Mouse (Mus musculus) frontal cortex, adult 2 months (tissue): ENCODE data around the gene Tcp10c. TPM values are rescaled to one million over a fixed set of nuclear protein-coding genes. Genes with fewer than 3 reads are reported as not detected.
"Not testable (repeated sequence)": the region's sequence is repeated elsewhere in the genome, so short reads cannot be mapped to it uniquely, and the experiment has no call there.

Source experiments
- DNase-seq, 2 experiments: peaks; one replicate each; pipeline ENCODE4 v3.0.0; 2022; ENCODE audit warnings: low spot score in 1 of 2; ENCODE audit errors: extremely low spot score in 1 of 2
- polyA plus RNA-seq: library from polyadenylated mRNA; depleted of rRNA; stranded (reverse); fragments of >200 nt; gene quantifications from 2 replicates; pipeline ENCODE4 v1.2.3, GENCODE M21; 2012; rRNA removed

Tcp10c gene
- polyA plus RNA-seq, 1 experiment, result not detected

DNA sequence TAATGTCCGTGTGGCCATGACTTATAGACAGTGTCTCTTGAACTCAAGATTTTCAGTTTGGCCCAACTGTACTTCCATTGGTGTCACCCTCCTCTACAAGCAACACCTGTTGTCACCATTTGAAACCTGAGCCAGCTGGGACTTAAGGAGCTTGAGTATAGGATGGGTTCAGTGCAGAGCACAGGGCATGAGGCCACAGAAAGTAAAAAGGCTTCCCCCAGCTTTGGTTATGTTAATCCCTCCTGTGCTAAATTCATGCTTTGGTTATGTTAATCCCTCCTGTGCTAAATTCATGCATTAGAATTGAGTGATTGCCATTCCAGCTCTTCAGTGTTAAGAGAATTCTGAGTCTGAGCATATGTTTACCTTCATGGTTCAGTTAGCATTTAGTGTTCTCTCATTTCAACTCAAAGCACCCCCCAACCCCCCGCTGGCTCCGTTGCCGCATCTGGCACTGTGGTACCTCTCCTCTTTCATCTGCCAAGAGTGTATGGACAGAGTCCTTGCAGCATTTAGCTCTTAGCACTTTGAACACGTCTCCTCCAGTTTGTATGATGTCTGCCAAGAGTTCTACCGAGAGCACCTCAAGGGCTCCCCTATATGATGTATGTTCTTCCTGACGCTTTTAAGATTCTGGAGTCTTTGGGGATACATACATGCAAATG lies 25.7 kb downstream of the Tcp10c start:
- not testable (repeated sequence) for DNase-seq

GRCm38 (mm10) chr17:13381286-13381685 lies 26.9 kb downstream of the Tcp10c start:
- not testable (repeated sequence) for DNase-seq

GRCm38 (mm10) chr17:13391020-13391419 lies 36.6 kb downstream of the Tcp10c start:
- not testable (repeated sequence) for DNase-seq

DNA sequence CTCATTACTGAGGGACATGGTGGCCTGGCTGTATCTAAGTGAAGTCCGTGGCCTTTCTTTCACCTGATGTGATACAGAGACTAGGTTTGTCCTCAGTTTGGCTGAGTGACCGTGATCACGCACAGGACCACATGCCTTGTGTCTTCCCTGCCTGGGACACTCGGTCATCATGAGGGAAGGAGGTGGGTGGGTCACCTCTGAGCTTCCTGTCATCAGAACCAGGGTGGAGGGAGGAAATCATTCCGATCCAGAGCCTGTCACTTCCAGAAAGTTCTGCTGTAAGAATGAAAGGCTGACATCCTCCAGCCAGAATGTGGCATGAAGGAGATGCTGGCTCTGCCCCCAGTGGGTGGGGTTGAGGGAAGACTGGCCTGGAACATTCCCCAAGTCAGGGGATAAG lies 45.6 kb downstream of the Tcp10c start:
- not testable (repeated sequence) for DNase-seq

GRCm38 (mm10) chr17:13402118-13402517 lies 47.7 kb downstream of the Tcp10c start:
- DNase-seq, result not testable (repeated sequence)

GRCm38 (mm10) chr17:13403527-13404131 lies 49.3 kb downstream of the Tcp10c start:
- DNase-seq, result not testable (repeated sequence)

DNA sequence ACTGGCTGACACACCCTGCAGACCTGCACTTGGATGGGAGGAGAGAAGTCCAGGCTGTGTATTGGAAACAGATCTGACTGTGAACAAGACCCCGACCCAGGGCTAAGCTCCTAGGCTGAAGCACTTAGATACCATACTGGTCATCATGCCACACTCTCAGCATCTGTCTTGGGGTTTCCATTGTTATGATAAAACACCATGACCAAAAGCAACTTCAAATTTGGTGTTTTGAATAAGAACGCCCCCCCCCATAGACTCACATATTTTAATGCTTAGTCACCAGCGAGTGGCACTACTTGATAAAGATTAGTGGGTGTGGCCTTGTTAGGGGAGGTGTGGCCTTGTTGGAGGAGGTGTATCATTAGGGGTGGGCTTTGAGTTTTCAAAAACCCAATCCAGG lies 51.7 kb downstream of the Tcp10c start:
- not testable (repeated sequence) for DNase-seq

- not testable (repeated sequence) for DNase-seq
These were observed 52.3 kb downstream of the Tcp10c start for GRCm38 (mm10) chr17:13406701-13407100.

DNA sequence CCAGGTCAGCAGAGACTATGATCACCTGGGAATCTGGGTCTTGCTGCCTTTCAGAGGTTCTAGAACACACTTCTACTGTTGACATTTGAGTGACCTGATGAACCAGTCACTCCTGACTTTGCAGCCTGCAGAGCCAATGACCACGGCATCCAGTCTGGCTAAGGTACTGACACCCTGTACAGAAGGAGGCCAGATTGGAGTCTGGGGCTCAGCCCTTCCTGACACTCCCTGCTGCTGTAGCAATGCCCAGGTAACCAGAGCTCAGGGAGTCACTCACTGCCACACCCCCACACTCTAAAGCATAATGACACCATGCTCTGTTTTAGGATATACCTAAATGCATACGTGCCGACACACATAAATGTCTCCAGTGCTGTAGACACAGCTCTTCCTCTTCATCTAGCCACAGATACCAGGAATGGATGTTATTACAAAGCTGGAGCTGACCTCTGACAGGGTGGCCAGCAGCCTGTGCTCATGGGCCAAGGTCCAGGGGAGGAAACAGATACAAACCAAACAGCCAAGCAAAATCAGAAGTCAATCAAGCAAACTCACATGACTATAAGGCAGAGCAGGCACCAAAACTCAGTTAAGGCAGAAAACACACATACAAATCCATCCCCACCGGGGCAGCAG lies 53.4 kb downstream of the Tcp10c start:
- not testable (repeated sequence) for DNase-seq

DNA sequence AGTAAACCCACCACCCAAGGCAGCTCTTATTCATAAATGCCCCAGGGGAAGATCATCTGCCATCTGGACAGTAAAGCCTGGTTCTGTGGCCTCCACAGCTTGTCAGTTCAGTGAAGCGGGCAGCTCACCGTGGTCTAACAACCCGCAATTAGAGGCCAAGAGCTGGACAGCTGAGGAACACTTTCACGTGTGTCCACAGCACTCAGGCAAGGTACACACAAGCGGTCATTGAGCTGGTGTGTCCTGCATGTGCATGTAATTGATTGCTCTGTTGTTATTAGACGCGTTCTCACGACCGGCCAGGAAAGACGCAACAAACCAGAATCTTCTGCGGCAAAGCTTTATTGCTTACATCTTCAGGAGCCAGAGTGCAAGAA lies 53.9 kb downstream of the Tcp10c start:
- not testable (repeated sequence) for DNase-seq

- not testable (repeated sequence) for DNase-seq
These were observed 66.7 kb downstream of the Tcp10c start for GRCm38 (mm10) chr17:13421022-13421591.

GRCm38 (mm10) chr17:13422638-13423037 lies 68.3 kb downstream of the Tcp10c start:
- DNase-seq, result not testable (repeated sequence)

- DNase-seq, result not testable (repeated sequence)
These were observed 69.1 kb downstream of the Tcp10c start for GRCm38 (mm10) chr17:13423373-13424024.

DNA sequence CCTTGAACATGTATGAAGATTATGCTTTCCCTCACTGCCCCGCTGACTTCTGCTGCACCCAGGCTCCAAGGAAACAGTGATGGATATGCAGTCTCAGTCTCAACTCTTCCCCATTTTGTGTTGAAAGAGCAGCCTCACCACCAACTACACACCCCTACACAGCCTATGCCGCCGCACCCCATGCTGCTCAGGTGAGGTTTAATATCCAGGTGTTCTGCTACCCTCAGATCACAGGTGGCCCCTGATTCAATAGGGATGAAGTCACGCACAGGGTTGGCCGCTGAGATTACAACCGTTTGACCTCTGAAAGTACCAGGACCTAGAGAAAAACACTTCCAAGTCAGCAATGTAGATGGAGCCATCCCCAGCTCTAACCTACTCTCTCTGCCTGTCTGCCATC lies 69.9 kb downstream of the Tcp10c start:
- DNase-seq, result not testable (repeated sequence)

- DNase-seq, result not testable (repeated sequence)
These were observed 71.3 kb downstream of the Tcp10c start for GRCm38 (mm10) chr17:13425694-13426093.

DNA sequence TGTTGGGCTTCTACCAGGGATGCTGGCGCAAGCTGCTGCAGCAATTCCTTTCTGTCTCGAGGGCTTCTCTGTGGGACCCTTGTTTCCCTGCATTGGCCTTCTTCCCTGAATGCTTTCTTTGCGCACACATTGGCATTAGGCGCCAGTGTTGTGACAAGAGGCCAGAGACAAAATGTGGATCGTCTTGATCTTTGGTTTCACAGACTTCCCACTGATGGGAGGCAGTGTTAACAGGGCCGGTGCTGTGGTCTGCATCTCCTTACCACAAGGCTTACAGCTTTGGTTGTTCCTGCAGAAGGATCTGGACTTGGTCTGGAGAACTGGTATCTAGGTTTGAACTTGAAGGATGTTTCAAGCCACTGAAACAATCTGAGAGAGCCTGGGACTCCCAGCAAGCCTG lies 72.1 kb downstream of the Tcp10c start:
- DNase-seq, result not testable (repeated sequence)

Other genes starting within 250 kb of the Tcp10c start
- gene Unc93a, start 222.8 kb upstream of the Tcp10c start, polyA plus RNA-seq, result 0.06 and 0.08 TPM in 2 replicates
- not detected in 2 replicates for gene Smok2a, start 133.4 kb upstream of the Tcp10c start, polyA plus RNA-seq
- not detected in 2 replicates for gene Smok2b, start 124.3 kb upstream of the Tcp10c start, polyA plus RNA-seq